ENCODE assay signal across 12 mouse cellular contexts in the genomic region with DNA sequence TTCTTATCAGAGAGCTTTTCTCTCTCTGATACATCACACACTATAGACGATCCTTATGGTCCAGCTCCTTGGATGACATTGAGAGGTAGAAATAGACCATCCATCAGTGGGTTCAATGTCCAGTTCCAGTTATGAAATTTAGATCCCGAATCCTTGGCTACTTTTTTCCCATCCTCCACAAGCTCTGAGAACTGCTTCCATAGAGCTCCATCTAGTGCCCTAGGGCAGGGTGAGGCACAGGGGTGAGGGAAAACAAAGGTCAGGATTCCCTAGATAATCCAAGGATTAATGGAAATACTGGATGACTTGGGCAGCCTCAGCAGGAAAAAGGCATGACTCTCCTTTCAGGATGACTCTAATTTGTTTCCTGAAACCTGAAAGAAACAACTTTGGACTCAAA.
DNase-seq lines count a peak whose midpoint lies in the region; ATAC-seq and TF ChIP-seq lines count a peak whose summit lies in the region.
"Had no signal": no experiment of that assay in that cellular context is flagged by ENCODE, and none has a peak within 500 bp of the region (broad histone marks: within the 10 kb centered on the region; RNA-seq: fewer than 3 reads in every experiment).

No protein-coding gene starts in this region.

- no peak overlapping the region for H3K27ac ChIP-seq in cerebellum, adult 2 months (ENCODE audit: insufficient read depth, low read length)
- no peak overlapping the region for H3K27ac ChIP-seq in kidney, adult 2 months (ENCODE audit: insufficient read depth, low read depth, low read length)
- H3K27ac ChIP-seq in kidney, embryonic 16.5 days (ENCODE audit: low read length) = no peak overlapping the region
- H3K27ac ChIP-seq: liver, embryonic 15.5 days; neural tube, embryonic 13.5 days had no signal

- no peak for ATAC-seq in cerebellum, adult (ENCODE audit: insufficient number of reproducible peaks, low FRiP score, low TSS enrichment)
- ATAC-seq in kidney, embryonic 16.5 days (ENCODE audit: low FRiP score, low TSS enrichment) = no peak
- no peak for ATAC-seq in monocyte, adult 5-6 weeks (replicated peaks; ENCODE audit: insufficient number of reproducible peaks, low FRiP score, low TSS enrichment, poor library complexity, severe bottlenecking)

- WGBS in cerebellum, adult 2 months = 29% methylated on average over 2 of the region's 2 CpGs
- WGBS in kidney, adult 2 months = 77% methylated on average over 2 of the region's 2 CpGs
- WGBS in kidney, embryonic 16.5 days = 76% methylated on average over 2 of the region's 2 CpGs

- no peaks in the 10 kb centered on the region for H3K27me3 ChIP-seq in cerebellum, adult 2 months (ENCODE audit: control insufficient read depth, insufficient read depth, low read length)
- H3K27me3 ChIP-seq in kidney, adult 2 months (replicated peaks; ENCODE audit: control insufficient read depth, insufficient read depth, low read length) = no peaks in the 10 kb centered on the region
- H3K27me3 ChIP-seq in kidney, embryonic 16.5 days (ENCODE audit: insufficient read depth, low read length) = no peaks in the 10 kb centered on the region
- H3K27me3 ChIP-seq: liver, embryonic 15.5 days; neural tube, embryonic 13.5 days had no signal

- no peaks in the 10 kb centered on the region for H3K36me3 ChIP-seq in kidney, adult 2 months (ENCODE audit: control insufficient read depth, insufficient read depth, low read length)
- no peaks in the 10 kb centered on the region for H3K36me3 ChIP-seq in kidney, embryonic 16.5 days (ENCODE audit: insufficient read depth, low read length)
- H3K36me3 ChIP-seq: liver, embryonic 15.5 days; neural tube, embryonic 13.5 days had no signal

- no peak overlapping the region for H3K4me2 ChIP-seq in kidney, embryonic 16.5 days (replicated peaks; ENCODE audit: low read depth, low read length)
- H3K4me2 ChIP-seq: liver, embryonic 15.5 days; midbrain, embryonic 11.5 days; neural tube, embryonic 13.5 days had no signal

- H3K9me3 ChIP-seq in kidney, embryonic 16.5 days (ENCODE audit: low read length) = no peaks in the 10 kb centered on the region
- H3K9me3 ChIP-seq: liver, embryonic 15.5 days; neural tube, embryonic 13.5 days had no signal

- no peak overlapping the region for H3K9ac ChIP-seq in kidney, embryonic 16.5 days (replicated peaks; ENCODE audit: low read length)
- H3K9ac ChIP-seq: liver, embryonic 15.5 days; neural tube, embryonic 13.5 days had no signal

- H3K4me3 ChIP-seq in cerebellum, adult 2 months (replicated peaks; ENCODE audit: insufficient read depth, low read depth, low read length) = no peak overlapping the region
- H3K4me3 ChIP-seq in kidney, adult 2 months (ENCODE audit: insufficient read depth, low read depth, low read length) = no peak overlapping the region
- H3K4me3 ChIP-seq in kidney, embryonic 16.5 days (ENCODE audit: low read length) = no peak overlapping the region
- H3K4me3 ChIP-seq: liver, embryonic 15.5 days; neural tube, embryonic 13.5 days had no signal

- no peak for DNase-seq in cerebellum, adult 2 months
- no peak for DNase-seq in kidney, adult 2 months
- peak; percentile 17 for DNase-seq in NIH3T3 (ENCODE audit: low read depth)
- peak; percentile 20 for DNase-seq in embryo, embryonic 10 days (ENCODE audit: low spot score)
- no peak for DNase-seq in right cerebral cortex, postnatal 25 days
- DNase-seq: kidney, adult 11 months had no signal

- peak; percentile 14; the same call in 1 of the 2 replicates for TF ChIP-seq CTCF in cerebellum, adult 2 months (IDR thresholded peaks at IDR 0.05; ENCODE audit: borderline replicate concordance, insufficient read depth, low read depth, low read length)
- TF ChIP-seq CTCF in kidney, adult 2 months (conservative IDR thresholded peaks at IDR 0.05; ENCODE audit: insufficient read depth, insufficient read length, low read depth, low read length) = 0 out of 2 replicates have a peak, but pooled peaks have one; percentile 10

- TF ChIP-seq POLR2A in cerebellum, adult 2 months (IDR thresholded peaks at IDR 0.05; ENCODE audit: borderline replicate concordance, insufficient read depth, low read length) = no peak
- TF ChIP-seq POLR2A in kidney, adult 2 months (IDR thresholded peaks at IDR 0.05; ENCODE audit: low read depth, low read length) = no peak

- no peaks in the 10 kb centered on the region for H3K4me1 ChIP-seq in cerebellum, adult 2 months (ENCODE audit: control insufficient read depth, insufficient read depth, low read length)
- no peaks in the 10 kb centered on the region for H3K4me1 ChIP-seq in kidney, adult 2 months (ENCODE audit: control insufficient read depth, insufficient read depth, low read length)
- no peaks in the 10 kb centered on the region for H3K4me1 ChIP-seq in kidney, embryonic 16.5 days (ENCODE audit: insufficient read depth, low read length)
- H3K4me1 ChIP-seq: liver, embryonic 15.5 days; neural tube, embryonic 13.5 days had no signal

Comparison
In these comparisons a context has a peak if more than half of its experiments do, and no peak if none do; other contexts are left out.
1. DNase-seq: peak in NIH3T3 (single experiment) and embryo, embryonic 10 days (single experiment); none in cerebellum, adult 2 months (0 of 2), kidney, adult 2 months (single experiment) and right cerebral cortex, postnatal 25 days (single experiment).